Mouse (Mus musculus) liver, postnatal 0 days (tissue): ENCODE measurements around the gene Gm49337.

Source experiments
- CTCF ChIP-seq: sonication (generic); IDR thresholded peaks from 2 replicates; pipeline ENCODE4 v1.5.1; 2016; ENCODE audit warnings: antibody characterized with exemption, low read depth
- EP300 ChIP-seq: IDR thresholded peaks from 2 replicates; pipeline ENCODE4 v1.6.1; 2016; ENCODE audit warnings: antibody characterized with exemption, low read depth, mild to moderate bottlenecking

DNA sequence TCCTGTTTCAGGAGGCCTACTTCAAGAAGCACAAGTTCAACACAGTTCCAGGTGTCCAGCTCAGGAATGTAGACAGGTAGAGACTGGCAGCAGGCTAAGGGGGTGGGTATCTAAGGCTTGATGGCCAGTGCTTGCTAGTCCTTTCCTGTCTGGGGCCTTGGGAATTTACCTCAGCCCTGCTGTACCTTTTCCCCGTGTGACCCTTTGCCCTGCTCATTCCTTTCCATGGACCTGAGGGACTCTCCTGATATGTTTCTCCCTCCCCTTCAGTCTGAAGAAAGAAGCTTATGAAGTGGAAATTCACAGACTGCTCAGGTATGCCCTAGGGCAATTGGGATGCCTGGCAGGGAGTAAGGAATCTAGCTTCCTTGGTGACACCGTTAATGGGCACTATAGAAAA, 15.3 kb upstream of the Gm49337 start:
- no peak for TF ChIP-seq CTCF
- no peak for TF ChIP-seq EP300
